Mouse (Mus musculus): Measurements from ENCODE around the gene Cux1.

GRCm38 (mm10) chr5:136535976-136536725 is 31.1 kb downstream of the Cux1 start:
- TF ChIP-seq CTCF (IDR thresholded peaks at IDR 0.05; ENCODE audit: low read depth, low read length) (no peak), POLR2A (IDR thresholded peaks at IDR 0.05; ENCODE audit: borderline replicate concordance, low read depth, low read length) (no peak)
